Mouse (Mus musculus): ENCODE measurements around the gene Pdcd6ip.

GRCm38 (mm10) chr9:113735920-113736319 is 27.9 kb upstream of the Pdcd6ip start:
- TF ChIP-seq TAL1 (IDR thresholded peaks at IDR 0.05; ENCODE audit: low read length) = no peak
- no peak for TF ChIP-seq GATA1 (IDR thresholded peaks at IDR 0.05; ENCODE audit: low read length)

Measured in erythroblast, embryonic 14.5 days (primary cell).